Mouse (Mus musculus): ENCODE results near the gene Ndufa10. TPM values are rescaled to one million over a fixed set of nuclear protein-coding genes. Genes with fewer than 3 reads are reported as not detected.

Ndufa10 gene
- total RNA-seq, 2 experiments from 2014 or later, result 217 to 221 TPM

- intact Hi-C loops (cut with DNase I), result no loop called here
- peak in 1 of 2 experiments; percentile 2 for DNase-seq (ENCODE audit: low spot score in 2 of 2)
Measured at GRCm38 (mm10) chr1:92434986-92435385, 38.7 kb downstream of the Ndufa10 start.

DNA sequence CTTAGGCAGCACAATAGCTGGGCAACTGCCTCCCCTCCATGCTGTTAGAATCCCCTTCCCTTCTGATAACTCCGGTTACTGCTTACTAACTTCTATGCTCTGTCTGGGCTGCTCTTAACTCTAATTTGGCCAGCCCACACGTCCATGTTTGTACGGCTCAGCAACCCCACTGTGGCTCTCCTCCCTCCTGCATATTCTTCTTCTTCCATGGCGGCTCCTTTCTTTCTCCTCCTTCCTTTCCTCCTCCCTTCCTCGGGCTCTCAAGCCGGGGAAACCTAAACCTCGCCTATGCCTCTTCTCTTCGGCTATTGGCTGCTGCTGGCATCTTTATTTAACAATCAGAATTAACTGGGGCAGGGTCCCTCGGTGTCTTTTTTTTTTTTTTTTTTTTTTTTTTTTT is 40.9 kb downstream of the Ndufa10 start:
- intact Hi-C loops (cut with DNase I), result no loop called here
- no peak for DNase-seq (ENCODE audit: low spot score in 2 of 2)

DNA sequence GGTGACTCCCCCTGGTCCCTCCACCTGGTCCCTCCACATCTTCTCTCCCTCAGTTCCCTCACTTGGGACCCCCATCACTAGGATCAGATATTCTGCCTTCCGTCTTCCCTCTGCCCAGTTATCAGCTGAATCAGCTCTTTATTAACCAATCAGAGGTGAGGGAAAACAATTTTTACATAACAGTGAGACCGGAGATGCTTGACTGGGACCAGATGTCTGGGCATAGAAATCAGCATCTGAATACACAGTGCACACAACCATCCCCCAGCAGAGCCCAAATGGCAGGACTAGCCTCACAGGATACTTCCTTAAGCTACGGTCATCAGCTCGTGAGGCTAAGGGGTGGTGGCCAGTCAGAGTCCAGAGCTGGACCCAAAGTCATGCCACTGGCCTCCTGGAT is 41.6 kb downstream of the Ndufa10 start:
- intact Hi-C loops (cut with DNase I), result no loop called here
- DNase-seq (ENCODE audit: low spot score in 2 of 2), result no peak

DNA sequence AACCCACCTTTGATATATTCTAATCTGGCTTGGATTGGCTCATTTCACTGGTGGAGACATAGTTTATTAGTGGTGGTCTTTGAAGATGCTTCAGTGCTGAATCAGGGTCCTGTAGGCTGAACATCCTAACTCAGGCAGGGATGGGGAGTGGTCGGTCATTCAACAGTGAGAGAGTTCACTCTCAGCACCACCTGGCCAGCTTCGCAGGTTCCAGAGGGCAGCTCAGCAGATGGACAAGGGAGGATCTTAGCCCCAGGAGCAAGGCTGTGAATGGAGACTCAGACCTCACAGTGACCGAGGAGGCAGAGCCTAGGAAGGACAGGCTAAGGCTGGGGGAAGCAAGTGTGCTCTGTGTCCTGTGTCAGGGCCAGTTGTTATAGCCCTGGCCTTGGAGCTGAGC is 42.2 kb downstream of the Ndufa10 start:
- no peak for DNase-seq (ENCODE audit: low spot score in 2 of 2)
- intact Hi-C loops (cut with DNase I), result no loop called here

DNA sequence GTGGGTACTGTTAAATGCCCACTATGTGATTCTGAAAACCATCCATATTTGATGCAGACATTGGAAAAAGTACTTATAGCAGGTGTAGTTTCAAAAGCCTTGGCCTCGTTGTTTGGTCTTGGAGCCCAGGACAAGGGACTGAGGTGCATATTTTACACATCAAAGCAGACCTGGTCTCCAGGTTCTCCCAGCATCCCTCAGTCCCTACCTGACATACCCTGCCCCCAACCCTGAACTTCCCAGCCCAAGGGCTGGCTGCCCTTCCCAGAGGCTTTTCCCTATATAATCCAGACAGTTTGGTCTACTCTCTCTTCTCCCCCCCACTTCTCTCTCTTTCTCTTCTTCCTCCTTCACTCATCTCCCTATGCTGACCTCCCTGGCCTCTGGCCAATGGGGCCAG is 42.7 kb downstream of the Ndufa10 start:
- intact Hi-C loops (cut with DNase I), result no loop called here
- DNase-seq (ENCODE audit: low spot score in 2 of 2), result no peak

DNA sequence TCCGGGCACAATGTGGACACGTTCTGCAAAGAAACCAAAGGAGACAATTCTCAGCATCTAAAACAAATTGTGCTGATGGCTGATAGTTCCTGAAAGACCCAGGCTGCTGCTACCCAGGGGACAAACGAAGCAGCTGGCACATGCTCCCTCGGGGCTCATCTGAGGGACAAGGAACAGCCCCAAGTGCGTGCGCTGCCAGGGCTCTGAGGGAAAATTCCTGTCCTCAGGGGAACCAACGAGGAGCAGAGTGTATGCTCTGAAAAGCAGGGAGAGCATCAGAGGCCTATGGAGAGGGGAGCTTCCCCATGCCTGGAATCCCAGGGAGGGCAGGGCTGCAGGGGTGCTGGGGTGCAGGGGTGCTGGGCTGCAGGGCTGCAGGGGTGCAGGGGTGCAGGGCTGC is 48.9 kb downstream of the Ndufa10 start:
- intact Hi-C loops (cut with DNase I), result no loop called here
- DNase-seq (ENCODE audit: low spot score in 2 of 2), result no peak

- no peak for DNase-seq (ENCODE audit: low spot score in 2 of 2)
- intact Hi-C loops (cut with DNase I), result no loop called here
Measured at GRCm38 (mm10) chr1:92405131-92405530, 68.5 kb downstream of the Ndufa10 start.

DNA sequence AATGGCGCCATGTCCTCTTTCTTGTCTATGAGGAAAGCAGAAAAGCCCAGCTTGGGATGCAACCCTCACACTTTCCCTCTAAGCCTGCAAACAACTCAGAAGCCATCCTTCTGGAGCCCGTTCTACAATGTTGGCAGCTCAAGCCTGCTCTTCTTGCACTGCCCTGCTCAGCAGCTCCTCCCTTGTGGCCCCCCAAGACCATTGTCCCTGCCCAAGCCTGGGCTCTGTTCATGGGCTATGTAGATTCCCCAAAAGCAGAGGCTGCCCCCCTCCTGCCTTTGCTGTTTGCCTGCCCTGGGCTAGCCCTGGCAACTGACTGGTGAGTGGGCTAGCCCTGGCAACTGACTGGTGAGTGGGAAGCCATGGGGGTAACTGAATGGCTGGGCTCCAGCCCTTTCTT is 73.1 kb downstream of the Ndufa10 start:
- intact Hi-C loops (cut with DNase I), result no loop called here

DNA sequence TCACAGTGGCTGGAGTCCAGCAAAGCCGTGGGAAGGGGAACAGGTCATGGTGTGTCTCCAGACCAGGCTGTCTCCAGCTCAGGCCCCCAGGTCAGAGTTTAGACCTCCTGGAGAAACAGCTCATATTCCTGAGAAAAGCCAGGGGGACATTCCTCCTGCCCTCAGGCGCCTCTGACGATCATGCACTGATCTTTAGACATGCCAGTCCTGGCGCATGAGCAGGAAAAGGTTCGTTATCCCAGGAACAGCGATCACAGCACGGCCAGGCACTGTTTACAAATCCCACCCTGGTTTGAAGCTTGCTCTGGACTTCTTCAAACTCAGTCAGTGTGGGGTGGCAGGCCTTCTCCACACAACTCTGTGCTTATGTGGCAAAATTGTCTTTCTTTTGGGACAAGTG is 75.1 kb downstream of the Ndufa10 start:
- intact Hi-C loops (cut with DNase I), result no loop called here
- DNase-seq (ENCODE audit: low spot score in 2 of 2), result no peak

More for the DNA sequence above, 73.1 kb downstream of the Ndufa10 start:
- DNase-seq (ENCODE audit: low spot score in 2 of 2), result no peak

- DNase-seq (ENCODE audit: low spot score in 2 of 2), result no peak
- intact Hi-C loops (cut with DNase I), result no loop called here
Measured at GRCm38 (mm10) chr1:92397511-92398051, 76.1 kb downstream of the Ndufa10 start.

- intact Hi-C loops (cut with DNase I), result no loop called here
Measured at GRCm38 (mm10) chr1:92394279-92394678, 79.4 kb downstream of the Ndufa10 start.

DNA sequence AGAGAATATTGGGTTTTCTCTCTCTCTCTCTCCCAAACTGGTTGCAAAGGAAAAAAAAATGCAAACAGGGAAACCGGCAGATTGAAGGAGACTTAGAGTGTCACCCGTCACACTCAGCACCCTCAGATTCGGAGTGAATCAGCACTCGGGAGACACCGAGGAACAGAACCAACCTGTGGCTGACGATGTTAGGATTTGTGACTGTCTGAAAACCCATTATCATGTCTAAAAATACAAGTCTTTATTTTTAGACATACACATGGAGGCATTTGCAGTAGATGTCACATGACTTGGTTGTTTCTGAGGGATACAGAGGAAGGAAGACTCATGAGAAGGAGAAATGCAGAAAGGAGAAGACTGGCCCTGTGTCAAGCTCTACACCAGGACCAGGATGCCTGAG is 80.5 kb downstream of the Ndufa10 start:
- intact Hi-C loops (cut with DNase I), result no loop called here
- no peak for DNase-seq (ENCODE audit: low spot score in 2 of 2)

More at GRCm38 (mm10) chr1:92394279-92394678, 79.4 kb downstream of the Ndufa10 start:
- DNase-seq (ENCODE audit: low spot score in 2 of 2), result no peak

Small RNAs within 50 kb of the gene (microRNA-seq; reads per million reads assigned to microRNA genes)
- 9.1 reads per million, percentile 28 among the genes with 10 or more reads in this experiment for gene Mir6900

Other genes with a start within 250 kb of the Ndufa10 start
- gene Olfr1416, start 11.3 kb upstream of the Ndufa10 start, total RNA-seq (2021), result not detected
- gene Olfr1415, start 22.2 kb upstream of the Ndufa10 start, total RNA-seq (2021), result not detected
- gene Olfr1414, start 44.8 kb upstream of the Ndufa10 start, total RNA-seq (2021), result not detected
- not detected for gene Olfr1413, start 97.5 kb upstream of the Ndufa10 start, total RNA-seq (2021)
- gene Olfr1412, start 111.9 kb upstream of the Ndufa10 start, total RNA-seq (2021), result not detected
- not detected for gene Olfr1411, start 120.6 kb upstream of the Ndufa10 start, total RNA-seq (2021)
- gene Olfr1410, start 131.9 kb upstream of the Ndufa10 start, total RNA-seq (2021), result not detected
- not detected for gene Olfr12, start 143.9 kb upstream of the Ndufa10 start, total RNA-seq (2021)
- gene Cops9, start 168.1 kb upstream of the Ndufa10 start, total RNA-seq (2021), result 100 to 1,000 TPM; 233 to 246 TPM
- gene Otos, start 175.0 kb upstream of the Ndufa10 start, total RNA-seq (2021), result not detected

Measured in left cerebral cortex, postnatal 36 days (tissue).